Mouse (Mus musculus) stomach, embryonic 14.5 days (tissue): ENCODE results near the gene Stat6. TPM values are rescaled to one million over a fixed set of nuclear protein-coding genes. Genes with fewer than 3 reads are reported as not detected.
A peak's percentile ranks its signal among the peaks of the same experiment; 100 is the strongest.

Source experiments
- ATAC-seq: fragments of 200-750 bp; cut with Nextera tagmentation; 2 replicates; pipeline ENCODE4 v1.8.0; 2017; ENCODE audit warnings: low read depth, moderate TSS enrichment; ENCODE audit not compliant: insufficient number of reproducible peaks, insufficient read depth, low FRiP score
- H3K27ac ChIP-seq: fragments of 300-500 bp; sonication (generic); 2 replicates; pipeline ENCODE4 v1.5.1; 2014; ENCODE audit warnings: mild to moderate bottlenecking, low read length, moderate library complexity, mixed read lengths
- H3K27me3 ChIP-seq: fragments of 300-500 bp; sonication (generic); 2 replicates; pipeline ENCODE4 v1.6.1; 2014; ENCODE audit warnings: low read length, control low read depth, mixed read lengths; ENCODE audit not compliant: control insufficient read depth, insufficient read depth
- H3K36me3 ChIP-seq: fragments of 300-500 bp; sonication (generic); 2 replicates; pipeline ENCODE4 v1.6.1; 2014; ENCODE audit warnings: mild to moderate bottlenecking, control low read depth, low read length, moderate library complexity, mixed read lengths; ENCODE audit not compliant: control insufficient read depth, insufficient read depth
- H3K4me1 ChIP-seq: fragments of 300-500 bp; sonication (generic); 2 replicates; pipeline ENCODE4 v1.6.1; 2014; ENCODE audit warnings: low read length, control low read depth, mixed read lengths; ENCODE audit not compliant: control insufficient read depth, insufficient read depth
- H3K4me2 ChIP-seq: fragments of 300-500 bp; sonication (generic); replicated peaks from 2 replicates; pipeline ENCODE4 v1.6.1; 2014; ENCODE audit warnings: low read depth, low read length, control low read depth
- H3K4me3 ChIP-seq: fragments of 300-500 bp; sonication (generic); 2 replicates; pipeline ENCODE4 v1.5.1; 2014; ENCODE audit warnings: low read depth, low read length, control low read depth
- H3K9ac ChIP-seq: fragments of 300-500 bp; sonication (generic); replicated peaks from 2 replicates; pipeline ENCODE4 v1.6.1; 2014; ENCODE audit warnings: low read depth, mild to moderate bottlenecking, control low read depth, low read length, moderate library complexity, mixed read lengths
- H3K9me3 ChIP-seq: fragments of 300-500 bp; sonication (generic); 2 replicates; pipeline ENCODE4 v1.6.1; 2016; ENCODE audit warnings: low read depth, low read length, control low read depth; ENCODE audit not compliant: control insufficient read depth
- WGBS: fragments of 180-500 bp; shearing (Covaris S2); extraction: QIAGEN DNeasy Blood & Tissue Kit; methylation state at CpG from one replicate; pipeline ENCODE4 v1.1.7; 2014; 5-methylcytosine and 5-hydroxymethylcytosine counted together
- polyA plus RNA-seq: library from polyadenylated mRNA; unstranded; fragments of >200 nt; fragmentation: Nextera tagmentation; extraction: Ambion mirVana; gene quantifications from 2 replicates; pipeline ENCODE4 v1.2.1, GENCODE M21; 2014

Gene Stat6
- polyA plus RNA-seq, 1 experiment from 2014 or later = 24.7 TPM

GRCm38 (mm10) chr10:127599779-127600541, 42.8 kb upstream of the Stat6 start:
- Histone ChIP-seq H3K4me3 (no peak overlapping the region), H3K9ac (0 out of 2 replicates have a peak overlapping the region, but pooled peaks have one; percentile 10), H3K4me1 (peaks cover 64% of the 10 kb centered on the region), H3K36me3 (peaks cover 33% of the 10 kb centered on the region), H3K27me3 (no peaks in the 10 kb centered on the region), H3K4me2 (no peak overlapping the region), H3K9me3 (no peaks in the 10 kb centered on the region), H3K27ac (peak overlapping the region; percentile 69; the same call in 1 of the 2 replicates)
- ATAC-seq = no peak
- 41% methylated on average over 17 of the region's 17 CpGs for WGBS

DNA sequence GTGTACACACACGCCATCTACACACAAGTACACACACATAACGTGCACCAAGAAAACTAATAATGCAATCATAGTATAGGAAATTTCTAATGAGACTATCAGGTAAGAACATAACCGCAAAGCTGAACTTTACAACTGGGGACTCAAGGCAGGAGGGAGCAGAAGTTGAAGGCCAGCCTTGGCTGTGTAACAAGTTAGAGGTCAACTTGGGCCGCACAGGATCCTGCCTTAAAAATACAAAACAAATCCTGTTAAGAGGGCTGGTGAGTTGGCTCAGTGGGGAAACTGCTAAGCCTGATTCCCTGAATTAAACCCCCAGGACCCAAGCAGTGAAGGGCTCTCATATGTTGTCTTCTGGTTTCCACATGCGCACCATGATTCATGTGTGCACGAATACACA, 40.6 kb upstream of the Stat6 start:
- WGBS = 96% methylated on average over 6 of the region's 6 CpGs
- ATAC-seq = no peak
- Histone ChIP-seq H3K4me3 (no peak overlapping the region), H3K9me3 (no peaks in the 10 kb centered on the region), H3K27ac (no peak overlapping the region), H3K4me1 (peaks cover 54% of the 10 kb centered on the region), H3K36me3 (peaks cover 46% of the 10 kb centered on the region), H3K4me2 (no peak overlapping the region), H3K27me3 (no peaks in the 10 kb centered on the region), H3K9ac (no peak overlapping the region)

DNA sequence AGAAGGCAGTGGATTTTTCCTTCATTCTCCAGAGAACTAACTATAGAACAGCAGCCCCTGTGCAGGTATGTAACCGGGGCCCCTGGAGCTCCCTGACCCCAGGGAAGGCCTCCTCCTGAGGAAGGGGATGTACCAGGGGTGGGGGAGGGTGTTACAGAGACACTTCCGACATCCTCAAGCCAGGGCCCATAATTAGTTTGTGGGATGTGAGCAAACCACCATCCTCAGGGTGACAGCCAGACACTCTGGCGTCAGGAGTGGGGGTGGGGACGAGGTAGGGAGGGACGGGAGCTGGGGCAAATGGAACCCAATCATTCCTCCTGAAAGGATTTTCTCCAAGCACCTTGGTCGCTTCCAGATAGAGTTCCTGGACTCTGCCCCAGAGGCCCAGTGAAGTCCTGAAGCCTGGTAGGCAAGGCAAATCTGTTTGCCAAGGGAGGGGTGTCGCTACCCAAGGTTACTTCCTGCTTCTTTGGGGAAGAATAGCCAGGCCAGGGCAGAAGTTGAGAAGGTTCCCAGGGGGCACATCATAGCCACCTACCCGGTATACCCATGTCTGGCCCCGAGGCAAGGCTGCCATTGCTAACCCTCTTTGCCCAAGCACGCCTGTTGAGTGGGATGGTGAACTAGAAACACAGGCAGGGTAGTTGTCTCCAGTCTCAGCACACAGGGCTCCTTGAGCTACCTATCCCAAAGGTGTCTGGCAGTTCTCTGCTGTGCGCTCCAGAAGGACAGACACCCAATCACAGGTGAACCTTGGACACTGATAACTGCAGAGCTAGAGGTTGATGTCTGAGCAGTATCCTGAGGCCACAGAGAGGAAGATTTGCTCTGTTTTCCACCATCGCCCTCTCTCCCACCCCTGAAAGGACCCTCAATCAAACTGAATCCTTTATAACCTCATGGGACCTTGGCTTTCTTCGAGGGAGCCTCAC, 39.1 kb upstream of the Stat6 start:
- 48% methylated on average over 13 of the region's 13 CpGs for WGBS
- H3K27me3 ChIP-seq = no peaks in the 10 kb centered on the region
- no peak overlapping the region for H3K4me3 ChIP-seq
- no peaks in the 10 kb centered on the region for H3K9me3 ChIP-seq
- H3K4me2 ChIP-seq = no peak overlapping the region
- H3K4me1 ChIP-seq = peaks cover 49% of the 10 kb centered on the region
- ATAC-seq = peak; percentile 65
- peak overlapping the region; percentile 71; the same call in 1 of the 2 replicates for H3K27ac ChIP-seq
- H3K36me3 ChIP-seq = peaks cover 49% of the 10 kb centered on the region
- no peak overlapping the region for H3K9ac ChIP-seq

GRCm38 (mm10) chr10:127604465-127605250, 38.1 kb upstream of the Stat6 start:
- 38% methylated on average over 15 of the region's 15 CpGs for WGBS
- no peak for ATAC-seq
- Histone ChIP-seq H3K4me3 (no peak overlapping the region), H3K9me3 (no peaks in the 10 kb centered on the region), H3K27ac (peak overlapping the region; percentile 52; the same call in 1 of the 2 replicates), H3K27me3 (no peaks in the 10 kb centered on the region), H3K4me1 (peaks cover 54% of the 10 kb centered on the region), H3K4me2 (no peak overlapping the region), H3K36me3 (peaks cover 49% of the 10 kb centered on the region), H3K9ac (no peak overlapping the region)

DNA sequence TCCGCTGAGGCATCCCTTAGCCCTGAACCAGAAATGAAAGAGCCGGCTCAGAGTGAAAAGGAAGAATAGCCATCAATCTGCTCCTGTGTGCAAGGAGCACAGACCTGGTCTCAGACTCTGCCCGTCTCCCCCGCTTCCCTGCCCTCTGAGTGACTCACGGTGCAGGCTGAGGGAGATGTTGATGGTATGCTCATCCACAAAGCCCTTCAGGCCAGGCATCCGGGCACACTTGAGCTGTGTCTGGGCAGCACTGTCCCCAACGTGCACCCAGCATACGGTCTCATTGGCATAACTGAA, 37.6 kb upstream of the Stat6 start:
- no peak overlapping the region for H3K9ac ChIP-seq
- no peak overlapping the region for H3K4me2 ChIP-seq
- no peak for ATAC-seq

DNA sequence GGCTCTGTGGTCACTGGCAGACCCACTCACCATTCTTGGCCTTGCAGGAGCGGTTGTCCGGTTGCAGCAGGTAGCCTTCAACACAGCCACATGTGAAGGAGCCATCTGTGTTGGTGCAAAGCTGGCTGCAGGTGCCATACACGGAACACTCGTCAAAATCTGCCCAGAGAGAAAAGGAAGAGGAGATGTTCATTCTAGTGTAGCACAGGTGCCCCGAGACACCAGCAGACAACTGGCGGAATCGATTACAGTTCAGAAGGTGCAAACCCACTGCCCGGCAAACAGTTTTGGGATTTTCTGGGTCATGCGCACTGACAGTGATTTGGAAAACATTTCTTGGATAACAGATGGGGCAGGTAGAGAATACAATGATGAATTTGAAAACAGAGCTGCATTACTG, 37.0 kb upstream of the Stat6 start:
- Histone ChIP-seq H3K27ac (no peak overlapping the region; the same call in 1 of the 2 replicates), H3K9me3 (no peaks in the 10 kb centered on the region), H3K9ac (no peak overlapping the region), H3K27me3 (no peaks in the 10 kb centered on the region), H3K4me2 (no peak overlapping the region), H3K4me1 (peaks cover 47% of the 10 kb centered on the region), H3K4me3 (no peak overlapping the region), H3K36me3 (peaks cover 51% of the 10 kb centered on the region)
- no peak for ATAC-seq
- WGBS = 92% methylated on average over 9 of the region's 9 CpGs

More for the DNA sequence above, 37.6 kb upstream of the Stat6 start:
- no peak overlapping the region for H3K4me3 ChIP-seq
- H3K27ac ChIP-seq = peak overlapping the region; percentile 52; the same call in 1 of the 2 replicates
- WGBS = 77% methylated on average over 8 of the region's 8 CpGs
- peaks cover 49% of the 10 kb centered on the region for H3K36me3 ChIP-seq
- H3K9me3 ChIP-seq = no peaks in the 10 kb centered on the region
- peaks cover 53% of the 10 kb centered on the region for H3K4me1 ChIP-seq
- no peaks in the 10 kb centered on the region for H3K27me3 ChIP-seq

GRCm38 (mm10) chr10:127607059-127607458, 35.7 kb upstream of the Stat6 start:
- Histone ChIP-seq H3K27ac (no peak overlapping the region), H3K4me2 (no peak overlapping the region), H3K4me1 (peaks cover 44% of the 10 kb centered on the region), H3K27me3 (no peaks in the 10 kb centered on the region), H3K9me3 (no peaks in the 10 kb centered on the region), H3K9ac (no peak overlapping the region), H3K36me3 (peaks cover 55% of the 10 kb centered on the region), H3K4me3 (no peak overlapping the region)
- ATAC-seq = no peak
- 91% methylated on average over 7 of the region's 7 CpGs for WGBS
